Mouse (Mus musculus): Measurements from ENCODE around the gene Cd47.
A peak's percentile ranks its signal among the peaks of the same experiment; 100 is the strongest.
"Not testable (repeated sequence)": the region's sequence is repeated elsewhere in the genome, so short reads cannot be mapped to it uniquely, and the experiment has no call there.

Gene Cd47

DNA sequence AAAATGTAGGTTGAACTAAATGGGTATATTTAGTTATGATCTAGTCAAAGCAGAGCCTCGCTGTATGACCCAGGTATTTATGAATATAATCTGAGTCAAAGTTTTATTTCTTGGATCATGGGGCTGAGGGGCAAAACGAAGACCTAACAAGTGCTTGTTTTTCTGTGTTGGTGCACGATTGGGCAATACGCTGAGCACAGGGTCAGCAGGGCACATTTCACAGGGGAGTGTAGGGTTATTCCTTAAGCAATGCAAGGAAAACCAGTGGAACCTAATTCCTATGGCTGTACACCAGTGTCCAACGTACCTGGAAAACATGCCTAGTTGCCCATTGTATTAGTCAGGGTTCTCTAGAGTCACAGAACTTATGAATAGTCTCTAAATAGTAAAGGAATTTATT, 12.6 kb upstream of the Cd47 start:
- no peak for DNase-seq (ENCODE audit: low spot score in 2 of 2)

GRCm38 (mm10) chr16:49790575-49791465, 9.5 kb upstream of the Cd47 start:
- DNase-seq (ENCODE audit: low spot score in 2 of 2), result no peak

DNA sequence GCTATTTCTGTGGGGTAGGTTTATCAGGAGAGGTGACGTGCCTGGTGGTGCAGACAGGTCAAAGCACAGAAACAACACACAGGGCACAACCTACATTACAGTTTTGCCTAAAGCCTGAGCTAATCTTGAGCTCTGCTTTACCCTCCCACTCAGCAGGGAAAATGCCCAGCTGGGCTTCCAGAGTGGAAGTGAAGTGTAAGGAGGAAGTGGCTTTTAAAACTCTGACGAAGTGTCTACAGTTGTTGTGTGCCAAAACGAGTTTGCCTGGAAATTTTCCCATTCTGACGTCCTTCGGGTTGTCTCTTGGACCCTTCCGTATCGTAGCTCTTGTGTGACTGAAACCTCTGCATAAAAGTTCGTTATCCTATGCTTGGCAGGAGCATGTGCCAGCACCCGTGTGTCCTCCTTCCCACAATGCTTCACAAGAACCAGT, 7.9 kb upstream of the Cd47 start:
- peak in 1 of 2 experiments; percentile 23 for DNase-seq (ENCODE audit: low spot score in 2 of 2)

DNA sequence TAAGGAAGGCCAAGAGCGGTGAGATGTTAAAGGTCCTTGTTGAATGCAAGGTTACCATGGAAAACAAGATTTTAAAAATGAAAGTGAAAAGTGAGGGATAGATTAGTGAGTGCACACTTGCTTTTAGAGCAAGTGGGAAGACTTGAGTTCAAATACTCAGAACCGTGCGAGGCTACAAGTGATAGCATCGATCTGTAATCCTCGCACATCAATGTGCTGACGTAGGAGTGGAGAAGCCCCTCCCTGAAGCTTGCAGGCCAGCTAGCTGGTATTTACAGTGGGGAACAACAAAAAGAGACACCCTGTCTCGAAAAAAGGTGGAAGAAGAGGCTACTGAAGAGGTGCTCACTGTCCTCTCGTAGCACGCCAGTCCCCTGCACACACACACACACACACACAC, 6.7 kb upstream of the Cd47 start:
- no peak for DNase-seq (ENCODE audit: low spot score in 2 of 2)

GRCm38 (mm10) chr16:49796271-49796670, 4.1 kb upstream of the Cd47 start:
- no peak for DNase-seq (ENCODE audit: low spot score in 2 of 2)

DNA sequence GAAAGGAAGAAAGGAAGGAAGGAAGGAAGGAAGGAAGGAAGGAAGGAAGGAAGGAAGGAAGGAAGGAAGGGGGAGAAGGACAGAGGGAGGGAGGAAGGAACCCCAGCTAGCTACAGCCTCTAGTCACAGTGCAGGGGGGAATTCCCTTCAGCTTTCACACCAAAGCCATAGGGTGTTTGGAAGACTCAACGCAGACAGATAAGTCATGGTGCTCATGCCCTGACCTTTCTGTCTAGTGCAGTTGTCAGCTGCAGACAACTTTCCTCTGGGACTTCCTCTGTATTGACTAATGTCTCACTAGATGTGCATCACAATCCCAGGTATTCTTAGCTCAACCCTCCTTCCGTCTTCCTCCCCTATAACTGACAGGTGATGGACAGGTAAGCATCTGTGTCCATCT, 3.4 kb upstream of the Cd47 start:
- DNase-seq (ENCODE audit: low spot score in 2 of 2), result no peak

DNA sequence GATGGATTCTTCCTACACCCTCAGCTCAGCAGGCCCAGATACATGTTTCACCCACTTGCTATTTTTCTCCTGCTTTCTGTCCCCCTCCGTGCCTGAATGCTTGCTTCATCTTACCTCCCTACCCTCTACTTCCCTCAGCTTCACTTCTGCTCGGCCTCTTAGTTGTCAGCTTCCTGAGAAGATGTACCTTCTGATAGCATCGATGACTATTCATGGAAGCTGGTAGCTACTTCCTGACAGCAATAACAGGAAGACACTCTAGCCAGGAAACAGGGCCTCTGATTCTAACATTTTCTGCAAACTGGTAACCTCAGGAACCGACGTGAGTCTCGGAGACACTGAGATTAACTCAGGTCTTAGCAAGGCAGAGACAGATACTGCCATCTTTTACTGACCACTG, 1.5 kb upstream of the Cd47 start:
- DNase-seq (ENCODE audit: low spot score in 2 of 2), result no peak

DNA sequence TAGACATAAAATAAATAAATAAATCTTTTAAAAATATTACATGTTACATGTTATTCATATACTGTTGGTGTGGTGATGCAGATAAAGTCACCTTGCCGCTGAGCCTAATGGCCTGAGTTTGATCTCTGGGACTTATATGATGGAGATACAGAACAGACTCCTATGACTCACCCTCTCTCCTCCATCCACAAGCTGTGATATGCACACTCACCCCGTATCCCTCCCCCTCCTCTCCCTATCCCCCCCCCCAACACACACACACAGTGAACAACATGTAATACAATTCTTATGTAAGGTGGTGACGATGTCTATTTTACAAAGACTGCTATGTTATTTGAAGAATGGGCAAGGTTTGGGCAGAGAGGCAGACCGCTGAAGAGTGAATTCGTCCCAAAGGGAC, 663 bp downstream of the Cd47 start:
- DNase-seq (ENCODE audit: low spot score in 2 of 2), result no peak

DNA sequence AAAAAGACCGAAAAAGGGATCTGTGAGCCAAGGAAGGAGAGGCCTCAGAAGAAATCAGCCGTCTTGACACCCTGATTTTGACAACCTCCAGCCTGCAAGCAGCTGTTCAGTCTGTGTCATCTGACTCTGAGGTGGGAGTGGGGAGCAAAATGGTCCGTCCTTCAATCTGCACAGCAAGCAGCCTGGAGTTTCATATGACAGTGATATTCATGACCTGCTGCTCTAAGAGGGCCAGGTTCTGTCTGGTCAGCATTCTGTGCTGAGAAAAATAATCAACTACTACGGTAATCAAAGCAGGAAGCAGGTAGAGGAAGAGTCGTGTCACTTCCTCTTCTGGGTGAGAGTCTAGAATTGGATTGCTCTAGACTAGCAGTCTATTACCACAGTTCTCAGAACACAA, 1.1 kb downstream of the Cd47 start:
- DNase-seq (ENCODE audit: low spot score in 2 of 2), result no peak

DNA sequence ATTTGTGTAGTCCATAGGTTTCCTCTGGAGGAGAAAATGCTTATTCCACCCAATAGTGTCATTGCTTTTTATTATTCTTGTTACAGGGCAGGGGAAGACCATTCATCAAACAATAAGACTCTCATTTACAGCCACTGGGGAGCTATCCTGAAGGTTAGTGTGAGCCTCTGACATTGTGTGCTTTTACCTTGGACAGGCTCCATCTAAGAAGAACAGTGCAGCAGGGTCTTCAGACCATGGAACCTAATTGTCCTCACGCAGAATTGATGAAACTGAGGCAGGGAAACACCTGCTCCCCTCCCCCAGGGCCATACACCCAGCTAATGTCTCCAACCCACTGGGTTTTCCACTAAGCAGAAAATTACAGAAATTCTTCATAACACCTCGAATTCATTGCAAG, 2.7 kb downstream of the Cd47 start:
- DNase-seq (ENCODE audit: low spot score in 2 of 2), result no peak

DNA sequence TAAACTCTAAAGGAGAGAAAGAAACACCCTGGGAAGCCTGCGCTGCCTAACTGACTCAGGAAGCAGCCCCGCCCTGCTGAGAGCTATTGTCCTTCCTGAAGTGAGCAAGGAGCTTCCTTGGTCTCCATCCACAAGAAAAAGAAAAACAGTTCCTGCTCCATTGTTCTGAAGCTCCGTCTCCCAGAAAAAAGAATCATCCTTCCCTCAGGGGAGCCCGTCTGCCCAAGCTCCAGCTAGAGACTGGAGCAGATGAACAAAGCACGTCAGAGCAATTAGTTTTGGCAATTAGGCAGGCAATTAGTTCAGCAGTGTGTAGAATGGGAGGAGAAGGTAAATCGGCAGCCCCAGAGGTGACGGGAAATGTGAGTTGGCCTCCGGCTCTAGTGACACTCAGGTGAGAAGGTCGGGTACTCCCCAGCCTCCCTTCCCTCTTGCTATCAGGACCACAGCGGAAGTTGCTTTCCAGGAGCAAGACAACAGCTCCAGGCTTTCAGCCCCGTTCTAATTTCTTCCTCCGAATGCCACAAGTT, 3.7 kb downstream of the Cd47 start:
- DNase-seq (ENCODE audit: low spot score in 2 of 2), result no peak

- no peak for DNase-seq (ENCODE audit: low spot score in 2 of 2)
Observed at GRCm38 (mm10) chr16:49806920-49807319, 6.6 kb downstream of the Cd47 start.

GRCm38 (mm10) chr16:49807419-49807841, 7.1 kb downstream of the Cd47 start:
- no peak for DNase-seq (ENCODE audit: low spot score in 2 of 2)

- DNase-seq (ENCODE audit: low spot score in 2 of 2), result peak in 1 of 2 experiments; percentile 16
Observed at GRCm38 (mm10) chr16:49807862-49808430, 7.6 kb downstream of the Cd47 start.

GRCm38 (mm10) chr16:49811897-49812296, 11.6 kb downstream of the Cd47 start:
- no peak for DNase-seq (ENCODE audit: low spot score in 2 of 2)

GRCm38 (mm10) chr16:49812821-49813616, 12.7 kb downstream of the Cd47 start:
- DNase-seq (ENCODE audit: low spot score in 2 of 2), result no peak

- no peak for DNase-seq (ENCODE audit: low spot score in 2 of 2)
Observed at GRCm38 (mm10) chr16:49814419-49814818, 14.1 kb downstream of the Cd47 start.

DNA sequence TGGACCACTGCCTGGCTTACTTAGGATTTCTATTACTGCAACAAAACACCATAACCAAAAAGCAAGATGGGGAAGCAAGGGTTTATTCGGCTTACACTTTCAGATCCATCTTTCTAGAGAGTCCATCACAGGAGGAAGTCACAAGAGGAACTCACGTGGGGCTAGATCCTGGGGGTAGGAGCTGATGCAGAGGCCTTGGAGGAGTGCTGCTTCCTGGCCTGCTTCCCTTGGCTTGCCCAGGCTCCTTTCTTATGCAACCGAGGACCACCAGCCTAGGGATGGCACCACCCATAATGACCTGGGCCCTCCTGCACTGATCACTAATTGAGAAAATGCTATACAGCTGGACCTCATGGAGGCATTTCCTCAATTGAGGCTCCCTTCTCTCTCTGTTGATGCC, 16.6 kb downstream of the Cd47 start:
- DNase-seq (ENCODE audit: low spot score in 2 of 2), result no peak

- no peak for DNase-seq (ENCODE audit: low spot score in 2 of 2)
Observed at GRCm38 (mm10) chr16:49818146-49818545, 17.8 kb downstream of the Cd47 start.

DNA sequence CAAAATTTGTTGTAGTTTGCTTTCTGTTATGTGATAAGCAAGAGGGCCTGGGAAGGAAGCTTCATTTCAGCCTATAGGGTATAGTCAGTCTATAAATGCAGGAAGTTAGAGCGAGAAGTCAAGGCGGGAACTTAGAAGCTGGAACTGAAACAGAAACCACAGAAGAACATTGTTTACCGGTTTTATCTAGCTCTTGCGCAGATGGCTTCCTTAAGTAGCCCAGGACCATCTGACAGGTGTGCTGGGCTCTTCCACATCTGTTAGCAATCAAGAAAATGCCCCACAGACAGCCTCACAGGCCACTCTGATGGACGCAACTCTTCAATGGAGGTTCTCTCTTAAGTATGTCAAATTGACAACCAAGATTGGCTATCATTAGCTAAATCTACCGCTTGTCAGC, 18.3 kb downstream of the Cd47 start:
- no peak for DNase-seq (ENCODE audit: low spot score in 2 of 2)

GRCm38 (mm10) chr16:49819494-49819893, 19.2 kb downstream of the Cd47 start:
- DNase-seq (ENCODE audit: low spot score in 2 of 2), result no peak

DNA sequence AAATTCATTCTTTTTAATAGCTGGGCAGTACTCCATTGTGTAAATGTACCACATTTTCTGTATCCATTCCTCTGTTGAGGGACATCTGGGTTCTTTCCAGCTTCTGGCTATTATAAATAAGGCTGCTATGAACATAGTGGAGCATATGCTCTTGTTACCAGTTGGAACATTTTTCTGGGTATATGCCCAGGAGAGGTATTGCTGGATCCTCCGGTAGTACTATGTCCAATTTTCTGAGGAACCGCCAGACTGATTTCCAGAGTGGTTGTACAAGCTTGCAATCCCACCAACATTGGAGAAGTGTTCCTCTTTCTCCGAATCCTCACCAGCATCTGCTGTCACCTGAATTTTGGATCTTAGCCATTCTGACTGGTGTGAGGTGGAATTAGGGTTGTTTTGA, 30.6 kb downstream of the Cd47 start:
- not testable (repeated sequence) for DNase-seq (ENCODE audit: low spot score in 2 of 2)

Measured in right cerebral cortex, postnatal 36 days (tissue).